Mouse (Mus musculus) liver, postnatal 0 days (tissue): ENCODE measurements around the gene 3110021N24Rik. TPM values are rescaled to one million over a fixed set of nuclear protein-coding genes. Genes with fewer than 3 reads are reported as not detected.
A peak's percentile ranks its signal among the peaks of the same experiment; 100 is the strongest.

Source experiments
- ATAC-seq: fragments of 200-750 bp; cut with Nextera tagmentation; 2 replicates; pipeline ENCODE4 v1.8.0; 2017; ENCODE audit warnings: mild to moderate bottlenecking, moderate library complexity
- DNase-seq: peaks from one replicate; pipeline ENCODE4 v3.0.0-alpha.2; 2016
- H3K27ac ChIP-seq: fragments of 300-500 bp; sonication (generic); 2 replicates; pipeline ENCODE4 v1.5.1; 2014; ENCODE audit warnings: antibody characterized with exemption, moderate library complexity, mild to moderate bottlenecking, low read depth
- H3K27me3 ChIP-seq: fragments of 300-500 bp; sonication (generic); 2 replicates; pipeline ENCODE4 v1.6.1; 2014; ENCODE audit warnings: low read length, control low read depth, mixed read lengths; ENCODE audit not compliant: insufficient read depth
- H3K36me3 ChIP-seq: fragments of 300-500 bp; sonication (generic); replicated peaks from 2 replicates; pipeline ENCODE4 v1.6.1; 2014; ENCODE audit warnings: mild to moderate bottlenecking, control low read depth, low read length, moderate library complexity, mixed read lengths; ENCODE audit not compliant: insufficient read depth
- H3K4me1 ChIP-seq: fragments of 300-500 bp; sonication (generic); 2 replicates; pipeline ENCODE4 v1.6.1; 2014; ENCODE audit warnings: antibody characterized with exemption, mild to moderate bottlenecking, control low read depth; ENCODE audit not compliant: insufficient read depth
- H3K4me2 ChIP-seq: fragments of 300-500 bp; sonication (generic); 2 replicates; pipeline ENCODE4 v1.6.1; 2014; ENCODE audit warnings: low read depth, mild to moderate bottlenecking, low read length, moderate library complexity, mixed read lengths
- H3K4me3 ChIP-seq: fragments of 300-500 bp; sonication (generic); 2 replicates; pipeline ENCODE4 v1.5.1; 2014; ENCODE audit warnings: low read depth, low read length
- H3K9ac ChIP-seq: fragments of 300-500 bp; sonication (generic); replicated peaks from 2 replicates; pipeline ENCODE4 v1.6.1; 2014; ENCODE audit warnings: mild to moderate bottlenecking, moderate library complexity
- H3K9me3 ChIP-seq: fragments of 300-500 bp; sonication (generic); 2 replicates; pipeline ENCODE4 v1.6.1; 2016; ENCODE audit warnings: mild to moderate bottlenecking, control low read depth, low read length, mixed read lengths
- CTCF ChIP-seq: sonication (generic); IDR thresholded peaks from 2 replicates; pipeline ENCODE4 v1.5.1; 2016; ENCODE audit warnings: antibody characterized with exemption, low read depth
- EP300 ChIP-seq: IDR thresholded peaks from 2 replicates; pipeline ENCODE4 v1.6.1; 2016; ENCODE audit warnings: antibody characterized with exemption, low read depth, mild to moderate bottlenecking
- WGBS: fragments of 180-500 bp; shearing (Covaris S2); extraction: QIAGEN DNeasy Blood & Tissue Kit; methylation state at CpG from one replicate; pipeline ENCODE4 v1.1.7; 2014; ENCODE audit not compliant: insufficient replicate concordance; 5-methylcytosine and 5-hydroxymethylcytosine counted together
- polyA plus RNA-seq: library from polyadenylated mRNA; unstranded; fragments of >200 nt; fragmentation: Nextera tagmentation; extraction: Ambion mirVana; gene quantifications from 2 replicates; pipeline ENCODE4 v1.2.1, GENCODE M21; 2015

Gene 3110021N24Rik
- polyA plus RNA-seq, 1 experiment from 2014 or later: 0.49 TPM

DNA sequence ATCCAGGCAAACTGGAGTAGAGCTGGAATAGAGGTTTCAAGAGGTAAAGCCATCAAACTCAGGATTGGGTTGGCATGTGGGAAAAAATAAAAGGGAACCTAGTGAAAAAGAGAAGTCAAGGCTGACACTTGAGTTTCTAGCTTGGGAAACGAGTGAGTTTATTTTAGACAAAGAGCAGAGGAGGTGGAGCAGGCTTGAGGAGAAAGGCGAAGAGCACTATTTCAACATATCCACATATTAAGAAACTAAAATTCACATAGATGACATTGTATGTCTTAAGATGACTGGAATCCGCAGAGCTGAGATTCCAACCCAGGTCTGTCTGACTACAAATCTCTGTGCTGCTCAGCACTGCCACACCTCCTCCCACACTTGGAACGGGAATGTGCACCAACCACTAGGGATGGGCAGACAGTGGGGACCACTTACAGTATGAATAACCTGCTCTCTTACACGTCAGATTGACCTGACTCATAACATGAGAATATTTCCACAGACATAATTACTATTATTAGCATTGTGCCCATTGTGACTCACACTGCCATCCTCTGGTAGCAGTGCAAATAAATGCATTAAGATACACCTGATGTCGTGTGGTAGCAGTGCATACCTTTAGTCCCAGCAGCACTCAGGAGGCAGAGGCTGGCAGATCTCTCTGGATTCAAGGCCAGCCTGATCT, 69.9 kb downstream of the 3110021N24Rik start:
- ATAC-seq (no peak), DNase-seq (no peak)
- no peak overlapping the region for H3K4me3 ChIP-seq
- no peaks in the 10 kb centered on the region for H3K27me3 ChIP-seq
- no peaks in the 10 kb centered on the region for H3K9me3 ChIP-seq
- H3K4me2 ChIP-seq: no peak overlapping the region
- no peak overlapping the region for H3K9ac ChIP-seq
- WGBS: 54% methylated on average over 6 of the region's 6 CpGs
- no peaks in the 10 kb centered on the region for H3K4me1 ChIP-seq
- no peaks in the 10 kb centered on the region for H3K36me3 ChIP-seq
- H3K27ac ChIP-seq: no peak overlapping the region
- TF ChIP-seq EP300 (no peak), CTCF (peak; percentile 15; the same call in 1 of the 2 replicates)

DNA sequence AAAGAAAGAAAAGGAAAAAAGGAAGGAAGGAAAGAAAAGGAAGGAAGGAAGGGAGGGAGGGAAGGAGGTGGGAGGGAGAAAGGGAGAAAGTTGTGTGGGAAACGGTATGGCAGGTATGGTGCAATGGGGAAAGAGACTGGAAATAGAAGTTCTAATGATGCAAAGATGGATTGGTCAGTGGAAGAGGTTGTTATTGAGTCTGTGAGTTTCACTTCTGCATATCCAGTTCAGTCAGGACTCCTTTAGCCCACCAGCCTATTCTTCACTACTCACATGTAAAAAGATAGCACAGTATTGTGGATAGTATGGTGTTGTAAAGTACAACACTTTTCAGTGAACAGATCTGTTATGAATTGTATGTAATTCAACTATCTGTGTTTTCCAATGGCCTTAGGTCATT, 71.1 kb downstream of the 3110021N24Rik start:
- Histone ChIP-seq H3K4me2 (no peak overlapping the region), H3K9me3 (no peaks in the 10 kb centered on the region), H3K27me3 (no peaks in the 10 kb centered on the region), H3K27ac (no peak overlapping the region), H3K4me1 (no peaks in the 10 kb centered on the region), H3K9ac (no peak overlapping the region), H3K36me3 (no peaks in the 10 kb centered on the region), H3K4me3 (no peak overlapping the region)
- 30% methylated on average over 1 of the region's 1 CpGs for WGBS
- DNase-seq (no peak), ATAC-seq (no peak)
- no peak for TF ChIP-seq EP300

DNA sequence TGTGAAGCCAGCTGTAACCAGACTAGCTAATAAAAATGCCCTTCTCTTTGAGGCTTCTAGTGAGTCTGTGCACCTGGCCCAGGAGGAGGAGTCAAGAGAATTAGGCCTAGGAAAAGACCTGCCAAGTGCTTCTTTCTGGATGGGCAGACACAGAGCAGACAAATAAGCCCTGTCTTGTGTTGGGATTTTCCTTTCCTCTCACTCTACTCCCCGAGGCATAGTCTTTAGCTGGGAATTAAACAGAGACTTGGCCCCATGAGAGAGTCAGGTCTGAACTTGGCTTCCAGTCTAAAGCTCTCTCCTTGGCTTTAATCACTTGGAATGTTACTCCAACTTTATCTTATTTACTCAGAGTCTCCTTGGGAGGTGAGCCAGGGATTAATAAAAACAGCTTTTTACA, 74.5 kb downstream of the 3110021N24Rik start:
- no peaks in the 10 kb centered on the region for H3K36me3 ChIP-seq
- no peak overlapping the region for H3K9ac ChIP-seq
- H3K27me3 ChIP-seq: no peaks in the 10 kb centered on the region
- no peak for ATAC-seq
- H3K27ac ChIP-seq: no peak overlapping the region
- no peaks in the 10 kb centered on the region for H3K9me3 ChIP-seq
- no peak for DNase-seq
- no peak overlapping the region for H3K4me3 ChIP-seq
- H3K4me1 ChIP-seq: no peaks in the 10 kb centered on the region
- WGBS: 68% methylated on average over 1 of the region's 1 CpGs
- no peak for TF ChIP-seq CTCF
- TF ChIP-seq EP300: no peak
- H3K4me2 ChIP-seq: no peak overlapping the region

DNA sequence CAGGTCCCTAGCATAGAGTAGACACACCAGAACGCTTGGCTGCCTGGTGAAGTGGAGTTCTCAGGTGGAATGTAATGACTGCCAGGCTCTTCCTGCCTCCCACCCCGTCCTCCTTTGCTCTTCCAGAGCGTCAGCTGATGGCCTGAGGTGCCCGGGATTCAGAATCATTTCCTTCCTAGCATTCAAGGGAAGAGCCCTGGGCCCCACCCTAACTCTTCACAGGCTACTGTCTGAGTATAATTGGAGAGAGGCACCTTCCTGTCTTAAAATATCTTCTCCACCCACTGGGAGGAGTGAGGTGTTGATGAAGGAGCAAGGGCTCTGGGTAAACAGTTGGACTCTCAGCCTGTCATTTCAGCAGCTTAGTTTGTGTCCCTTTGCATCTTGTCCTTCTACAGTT, 77.3 kb downstream of the 3110021N24Rik start:
- WGBS: 43% methylated on average over 4 of the region's 4 CpGs
- Histone ChIP-seq H3K9ac (no peak overlapping the region), H3K4me1 (no peaks in the 10 kb centered on the region), H3K4me3 (no peak overlapping the region), H3K36me3 (no peaks in the 10 kb centered on the region), H3K4me2 (no peak overlapping the region), H3K27me3 (no peaks in the 10 kb centered on the region), H3K9me3 (no peaks in the 10 kb centered on the region), H3K27ac (no peak overlapping the region)
- ATAC-seq (no peak), DNase-seq (no peak)
- TF ChIP-seq CTCF: no peak
- no peak for TF ChIP-seq EP300

GRCm38 (mm10) chr4:108798083-108798830, 78.8 kb downstream of the 3110021N24Rik start:
- Histone ChIP-seq H3K4me1 (no peaks in the 10 kb centered on the region), H3K4me3 (no peak overlapping the region), H3K36me3 (no peaks in the 10 kb centered on the region), H3K27me3 (no peaks in the 10 kb centered on the region), H3K9ac (no peak overlapping the region), H3K4me2 (no peak overlapping the region), H3K27ac (no peak overlapping the region), H3K9me3 (no peaks in the 10 kb centered on the region)
- peak; percentile 81 for DNase-seq
- TF ChIP-seq CTCF (peak; percentile 79), EP300 (no peak)
- WGBS: 37% methylated on average over 2 of the region's 2 CpGs
- no peak for ATAC-seq

- Histone ChIP-seq H3K27ac (no peak overlapping the region), H3K9ac (no peak overlapping the region), H3K9me3 (no peaks in the 10 kb centered on the region), H3K27me3 (no peaks in the 10 kb centered on the region), H3K4me3 (no peak overlapping the region), H3K36me3 (no peaks in the 10 kb centered on the region), H3K4me1 (no peaks in the 10 kb centered on the region), H3K4me2 (no peak overlapping the region)
- no peak for ATAC-seq
- no peak for TF ChIP-seq EP300
- no peak for TF ChIP-seq CTCF
- no peak for DNase-seq
- WGBS: 76% methylated on average over 2 of the region's 2 CpGs
Observed at GRCm38 (mm10) chr4:108803535-108803934, 84.1 kb downstream of the 3110021N24Rik start.
